Mouse (Mus musculus): ENCODE results near the gene Tax1bp1. TPM values are rescaled to one million over a fixed set of nuclear protein-coding genes. Genes with fewer than 3 reads are reported as not detected.
"Not testable (repeated sequence)": the region's sequence is repeated elsewhere in the genome, so short reads cannot be mapped to it uniquely, and the experiment has no call there.

The Tax1bp1 gene
- polyA plus RNA-seq (2021): 191 TPM

DNA sequence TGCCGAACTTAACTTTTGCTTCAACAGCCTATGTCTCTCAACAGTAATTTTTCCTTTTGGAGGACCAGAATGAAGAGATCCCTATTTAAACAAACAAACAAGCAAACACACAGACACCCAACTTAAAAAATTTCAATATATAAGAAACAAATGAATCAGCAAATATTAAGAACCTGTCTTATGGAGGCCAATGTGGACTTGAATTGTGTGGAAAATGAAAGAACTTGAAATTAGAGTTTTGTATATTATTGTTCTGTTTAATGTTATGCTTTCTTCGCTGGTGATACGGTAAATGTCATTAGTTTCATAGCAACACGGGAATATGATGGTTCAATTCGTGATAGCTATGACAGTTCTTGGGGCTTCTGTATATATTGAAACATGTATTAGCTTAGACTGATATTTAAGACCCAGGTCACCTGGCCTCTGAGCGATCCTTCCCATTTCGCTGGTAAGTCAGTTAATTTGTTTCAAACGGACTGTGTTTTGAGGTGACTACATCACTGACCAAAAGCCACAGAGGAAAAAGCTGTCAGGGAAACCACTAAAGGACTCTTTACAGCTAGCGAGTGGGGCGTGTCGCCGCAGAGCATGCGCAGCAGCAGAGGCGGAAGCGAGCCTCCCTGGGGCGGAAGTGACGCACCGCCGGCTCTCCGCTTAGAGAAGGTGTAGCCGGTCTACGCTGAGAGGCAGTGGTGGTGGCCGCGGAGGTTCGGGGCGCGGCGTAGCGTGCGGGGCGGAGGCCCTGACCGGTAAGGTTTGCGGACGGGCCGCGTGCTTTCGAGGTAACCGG, at the start of gene Tax1bp1:
Tax1bp1 (plus strand) TSS at position 626 of the 793 bp plus-strand sequence.
- ChIA-PET POLR2A (interaction anchor here (0.6 to 1.2 kb wide), 2 partner anchors 193 to 442 kb away, joined by 3 read pairs; no protein-coding TSS in a partner anchor), CTCF (interaction anchor here (1.1 kb wide), 1 partner anchor 11 kb away, joined by 4 read pairs; no protein-coding TSS in a partner anchor)
- DNase-seq (ENCODE audit: low read depth, low spot score) (peak; percentile 48), ATAC-seq (peak; percentile 90)
- in situ Hi-C loops (cut with MboI; ENCODE audit: low pct_unique_long_range_greater_than_20kb): no loop called here
- TF ChIP-seq CTCF (IDR thresholded peaks at IDR 0.05): no peak
- peaks cover 8% of the 10 kb centered on the region for H3K27me3 ChIP-seq

- ChIA-PET CTCF (interaction anchor here (1.2 to 2.3 kb wide), 2 partner anchors 9 to 57 kb away, joined by 3 to 11 read pairs; no protein-coding TSS in a partner anchor), POLR2A (interaction anchor here (1.2 kb wide), 1 partner anchor 14 kb away, joined by 3 read pairs; no protein-coding TSS in a partner anchor)
- no peaks in the 10 kb centered on the region for H3K27me3 ChIP-seq
- in situ Hi-C loops (cut with MboI; ENCODE audit: low pct_unique_long_range_greater_than_20kb): loop anchor here (5.0 kb wide), 1 partner anchor 180 kb away; no protein-coding TSS in a partner anchor
- DNase-seq (ENCODE audit: low read depth, low spot score): no peak
- TF ChIP-seq CTCF (IDR thresholded peaks at IDR 0.05): no peak
- no peak for ATAC-seq
Observed at GRCm38 (mm10) chr6:52667641-52668040, 45.9 kb upstream of the Tax1bp1 start.

GRCm38 (mm10) chr6:52669878-52670277, 43.7 kb upstream of the Tax1bp1 start:
- POLR2A ChIA-PET: not testable (repeated sequence)
- in situ Hi-C loops (cut with MboI; ENCODE audit: low pct_unique_long_range_greater_than_20kb): loop anchor here (5.0 kb wide), 1 partner anchor 177 kb away; no protein-coding TSS in a partner anchor

GRCm38 (mm10) chr6:52671791-52672190, 41.7 kb upstream of the Tax1bp1 start:
- ATAC-seq: no peak
- no peak for DNase-seq (ENCODE audit: low read depth, low spot score)
- no peak for TF ChIP-seq CTCF (IDR thresholded peaks at IDR 0.05)
- CTCF ChIA-PET: interaction anchor here (0.9 kb wide), 1 partner anchor 8 kb away, joined by 3 read pairs; no protein-coding TSS in a partner anchor
- POLR2A ChIA-PET: no interaction called here
- in situ Hi-C loops (cut with MboI; ENCODE audit: low pct_unique_long_range_greater_than_20kb): no loop called here
- H3K27me3 ChIP-seq: no peaks in the 10 kb centered on the region

More at GRCm38 (mm10) chr6:52669878-52670277, 43.7 kb upstream of the Tax1bp1 start:
- not testable (repeated sequence) for H3K27me3 ChIP-seq; ATAC-seq; DNase-seq (ENCODE audit: low read depth, low spot score)
- TF ChIP-seq CTCF (IDR thresholded peaks at IDR 0.05): peak; percentile 40
- CTCF ChIA-PET: interaction anchor here (1.4 to 2.1 kb wide), 3 partner anchors 12 to 169 kb away, joined by 6 to 7 read pairs (median 7); no protein-coding TSS in a partner anchor

- H3K27me3 ChIP-seq: no peaks in the 10 kb centered on the region
- CTCF ChIA-PET: no interaction called here
- in situ Hi-C loops (cut with MboI; ENCODE audit: low pct_unique_long_range_greater_than_20kb): no loop called here
- ATAC-seq: no peak
- no peak for DNase-seq (ENCODE audit: low read depth, low spot score)
- no peak for TF ChIP-seq CTCF (IDR thresholded peaks at IDR 0.05)
- POLR2A ChIA-PET: no interaction called here
Observed at GRCm38 (mm10) chr6:52672539-52672938, 41.0 kb upstream of the Tax1bp1 start.

DNA sequence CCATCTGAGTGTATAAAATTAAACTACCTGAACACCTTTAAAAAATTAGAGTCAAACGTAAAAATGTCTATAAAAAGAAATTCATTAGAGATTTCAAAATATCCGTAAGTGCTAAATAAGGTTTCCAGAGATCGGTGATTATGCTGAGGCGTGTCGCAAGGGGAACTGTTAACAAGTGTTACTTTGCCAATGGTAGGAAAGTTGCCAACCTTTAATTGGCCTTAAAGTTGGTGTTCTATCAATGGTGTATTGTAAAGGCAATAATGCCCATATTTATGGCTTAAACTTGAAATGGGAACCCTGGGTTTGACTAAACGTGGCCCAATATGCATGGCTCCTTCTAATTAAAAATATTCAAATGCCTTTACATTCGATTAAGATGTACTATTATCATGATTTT, 39.8 kb upstream of the Tax1bp1 start:
- POLR2A ChIA-PET: no interaction called here

GRCm38 (mm10) chr6:52674541-52674940, 39.0 kb upstream of the Tax1bp1 start:
- in situ Hi-C loops (cut with MboI; ENCODE audit: low pct_unique_long_range_greater_than_20kb): no loop called here
- DNase-seq (ENCODE audit: low read depth, low spot score) (no peak), ATAC-seq (no peak)
- no peak for TF ChIP-seq CTCF (IDR thresholded peaks at IDR 0.05)
- ChIA-PET POLR2A (interaction anchor here (0.5 to 1.7 kb wide), 4 partner anchors 9 to 559 kb away, joined by 3 to 4 read pairs (median 4); no protein-coding TSS in a partner anchor), CTCF (interaction anchor here (0.7 to 1.6 kb wide), 4 partner anchors 11 to 61 kb away, joined by 3 to 6 read pairs (median 4); no protein-coding TSS in a partner anchor)
- H3K27me3 ChIP-seq: no peaks in the 10 kb centered on the region

More for the DNA sequence above, 39.8 kb upstream of the Tax1bp1 start:
- in situ Hi-C loops (cut with MboI; ENCODE audit: low pct_unique_long_range_greater_than_20kb): no loop called here
- no peak for DNase-seq (ENCODE audit: low read depth, low spot score)
- TF ChIP-seq CTCF (IDR thresholded peaks at IDR 0.05): no peak
- no peak for ATAC-seq
- CTCF ChIA-PET: interaction anchor here (1.2 kb wide), 1 partner anchor 10 kb away, joined by 6 read pairs; no protein-coding TSS in a partner anchor
- no peaks in the 10 kb centered on the region for H3K27me3 ChIP-seq

DNA sequence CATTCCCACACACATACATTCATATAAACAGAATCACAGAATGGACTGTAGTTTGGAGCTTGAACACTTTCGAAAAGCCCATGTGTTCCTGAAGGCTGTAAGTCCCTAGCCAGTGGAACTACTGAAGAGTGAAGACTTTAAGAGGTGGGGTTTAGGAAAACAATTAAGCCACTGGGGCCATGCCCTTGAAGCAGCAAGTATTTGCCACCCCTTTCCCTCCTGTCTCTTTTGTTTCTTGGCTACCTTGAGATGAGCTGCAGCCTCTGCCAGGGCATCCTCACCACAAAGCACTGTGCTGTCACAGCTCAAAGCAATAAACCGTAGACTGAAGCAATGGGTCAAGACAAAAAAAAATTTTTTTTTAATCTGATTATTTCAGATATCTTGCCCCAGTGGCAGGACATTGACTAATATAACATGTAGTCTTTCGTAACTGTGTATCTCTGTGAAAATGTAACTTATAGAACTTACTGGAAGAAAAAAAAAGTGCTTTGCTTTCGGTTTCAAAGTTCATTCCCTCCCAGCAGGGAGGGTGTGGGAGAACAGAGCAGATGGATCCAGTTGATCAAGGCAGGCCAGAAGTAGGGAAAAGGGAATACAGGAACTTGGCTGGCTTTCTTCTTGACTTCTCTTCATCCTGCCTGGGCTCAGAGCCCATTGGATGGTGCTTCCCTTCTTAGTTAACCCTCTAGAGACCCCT, 38.2 kb upstream of the Tax1bp1 start:
- H3K27me3 ChIP-seq: no peaks in the 10 kb centered on the region
- no peak for DNase-seq (ENCODE audit: low read depth, low spot score)
- ChIA-PET POLR2A (interaction anchor here (0.9 to 1.7 kb wide), 3 partner anchors 9 to 30 kb away, joined by 3 to 4 read pairs (median 4); no protein-coding TSS in a partner anchor), CTCF (interaction anchor here (0.7 to 1.6 kb wide), 3 partner anchors 22 to 60 kb away, joined by 3 to 5 read pairs (median 4); no protein-coding TSS in a partner anchor)
- no peak for TF ChIP-seq CTCF (IDR thresholded peaks at IDR 0.05)
- no peak for ATAC-seq
- in situ Hi-C loops (cut with MboI; ENCODE audit: low pct_unique_long_range_greater_than_20kb): no loop called here

DNA sequence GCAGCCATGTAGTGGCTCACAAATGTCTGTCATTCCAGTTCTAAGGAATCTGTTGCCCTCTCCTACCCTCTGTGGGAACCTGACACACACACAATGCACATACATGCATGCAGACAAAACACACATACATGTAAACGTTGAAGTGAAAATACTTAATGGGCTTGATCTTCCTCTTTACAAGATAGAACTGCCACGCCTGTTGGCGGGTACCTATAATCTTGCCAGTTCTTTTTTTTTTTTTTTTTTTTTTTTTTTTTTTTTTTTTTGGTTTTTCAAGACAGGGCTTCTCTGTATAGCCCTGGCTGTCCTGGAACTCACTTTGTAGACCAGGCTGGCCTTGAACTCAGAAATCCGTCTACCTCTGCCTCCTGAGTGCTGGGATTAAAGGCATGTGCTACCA, 36.0 kb upstream of the Tax1bp1 start:
- in situ Hi-C loops (cut with MboI; ENCODE audit: low pct_unique_long_range_greater_than_20kb); DNase-seq (ENCODE audit: low read depth, low spot score); ATAC-seq; H3K27me3 ChIP-seq; POLR2A ChIA-PET: not testable (repeated sequence)
- CTCF ChIA-PET: interaction anchor here (2.0 kb wide), 1 partner anchor 47 kb away, joined by 5 read pairs; no protein-coding TSS in a partner anchor

DNA sequence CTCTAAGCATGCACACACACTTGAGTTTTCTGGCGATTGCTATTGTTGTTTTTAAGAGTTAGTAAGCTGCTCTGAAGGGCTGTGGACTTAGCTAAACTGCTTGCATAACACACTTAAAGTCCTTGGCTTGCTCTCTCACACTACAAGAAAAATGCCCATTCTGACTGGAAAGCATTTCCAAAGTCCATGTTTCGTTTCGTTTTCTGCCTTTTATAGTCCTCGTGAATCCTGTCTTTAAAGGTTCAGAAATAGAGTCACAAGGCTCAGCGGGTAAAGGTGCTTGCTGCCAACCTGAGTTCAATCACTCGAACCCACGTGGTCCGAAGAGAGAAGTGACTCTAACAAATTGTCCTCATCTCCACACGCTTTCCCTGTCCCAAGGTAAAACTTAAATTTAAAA, 34.0 kb upstream of the Tax1bp1 start:
- ATAC-seq (no peak), DNase-seq (ENCODE audit: low read depth, low spot score) (no peak)
- in situ Hi-C loops (cut with MboI; ENCODE audit: low pct_unique_long_range_greater_than_20kb): no loop called here
- H3K27me3 ChIP-seq: no peaks in the 10 kb centered on the region
- CTCF ChIA-PET: interaction anchor here (0.8 kb wide), 1 partner anchor 45 kb away, joined by 3 read pairs; no protein-coding TSS in a partner anchor
- POLR2A ChIA-PET: no interaction called here
- no peak for TF ChIP-seq CTCF (IDR thresholded peaks at IDR 0.05)

Measured in Patski (cell line).